Mouse (Mus musculus): ENCODE measurements around the gene Pcnt. TPM values are rescaled to one million over a fixed set of nuclear protein-coding genes. Genes with fewer than 3 reads are reported as not detected.

The Pcnt gene
- polyA plus RNA-seq, 2 experiments from 2014 or later, result 8.6 to 11.8 TPM

DNA sequence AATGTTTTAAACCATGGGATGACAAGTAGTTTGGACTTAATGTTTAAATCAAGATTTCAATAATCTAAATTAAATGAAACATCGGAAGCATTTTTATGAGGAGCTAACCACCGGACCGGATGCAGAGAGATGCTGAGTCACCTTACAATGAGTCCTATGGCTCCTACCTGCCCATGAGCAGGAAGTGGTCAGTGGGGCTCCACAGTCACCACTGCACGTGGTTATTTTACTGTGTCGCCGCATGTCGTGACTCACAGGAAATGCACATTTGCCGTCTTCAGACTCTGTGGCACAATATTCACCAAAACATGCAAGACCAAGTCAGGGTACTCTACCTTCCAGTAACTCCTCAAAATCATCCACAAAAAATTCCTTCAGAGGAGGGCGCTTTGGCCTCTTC, 135.8 kb downstream of the Pcnt start:
- ATAC-seq, result peak; percentile 91

Other genes starting within 250 kb of the Pcnt start
- gene Prmt2, start 204.9 kb downstream of the Pcnt start, polyA plus RNA-seq (2017; shearing (Covaris generic)), result 10 to 100 TPM; 32.8 to 45.9 TPM
- not detected for gene S100b, start 188.9 kb downstream of the Pcnt start, polyA plus RNA-seq (2017; shearing (Covaris generic))
- gene Dip2a, start 97.5 kb downstream of the Pcnt start, polyA plus RNA-seq (2017; shearing (Covaris generic)), result 1 to 10 TPM; 2.0 to 2.6 TPM
- gene AC141477.1, start 2.3 kb downstream of the Pcnt start, polyA plus RNA-seq (2017; shearing (Covaris generic)), result 1 to 10 TPM in 1 of 2 experiments, not detected in 1; 4.9 TPM
- gene 2610028H24Rik, start 6.3 kb upstream of the Pcnt start, polyA plus RNA-seq (2017; shearing (Covaris generic)), result under 1 TPM in 1 of 2 experiments, not detected in 1; 0.24 TPM
- gene Mcm3ap, start 26.1 kb upstream of the Pcnt start, polyA plus RNA-seq (2017; shearing (Covaris generic)), result 10 to 100 TPM; 47.6 to 56.5 TPM
- 1 to 10 TPM; 3.2 to 4.1 TPM for gene Ybey, start 26.3 kb upstream of the Pcnt start, polyA plus RNA-seq (2017; shearing (Covaris generic))
- gene Lss, start 88.8 kb upstream of the Pcnt start, polyA plus RNA-seq (2017; shearing (Covaris generic)), result 10 to 100 TPM; 13.8 to 15.3 TPM
- gene Spatc1l, start 119.5 kb upstream of the Pcnt start, polyA plus RNA-seq (2017; shearing (Covaris generic)), result not detected
- not detected for gene Ftcd, start 132.9 kb upstream of the Pcnt start, polyA plus RNA-seq (2017; shearing (Covaris generic))
- gene Col6a2, start 180.8 kb upstream of the Pcnt start, polyA plus RNA-seq (2017; shearing (Covaris generic)), result not detected

Measured in CD4-positive, CD25-positive, alpha-beta regulatory T cell, adult 4 months (primary cell).